Mouse (Mus musculus) hematopoietic multipotent progenitor cell, adult 10-12 weeks (in vitro differentiated cells): ENCODE data around the gene Abce1. TPM values are rescaled to one million over a fixed set of nuclear protein-coding genes. Genes with fewer than 3 reads are reported as not detected.

Experiments used
- polyA plus RNA-seq: library from polyadenylated mRNA; stranded (reverse); fragments of >175 nt; gene quantifications from 2 replicates; pipeline ENCODE4 v1.2.3, GENCODE M21; 2012; ENCODE audit warnings: low replicate concordance

Abce1 gene
- 1.2 and 8.8 TPM in 2 replicates for polyA plus RNA-seq

GRCm38 (mm10) chr8:79711064-79711961 is at the start of gene Abce1, which contains the start of gene Anapc10:
Gene Abce1, minus strand, starts transcription at chr8:79711740.
Gene Anapc10, plus strand, starts transcription at chr8:79711820.

GRCm38 (mm10) chr8:79639586-79640451 is 71.7 kb downstream of the Abce1 start, which contains the start of gene Otud4:
Gene Otud4, plus strand, starts transcription at chr8:79639618.

Other genes with a start within 250 kb of the Abce1 start
- gene Otud4, start 72.1 kb downstream of the Abce1 start, polyA plus RNA-seq: 4.4 and 6.1 TPM in 2 replicates
- 0.07 and 0.62 TPM in 2 replicates for gene Anapc10, start 80 bp upstream of the Abce1 start, polyA plus RNA-seq